Mouse (Mus musculus): Measurements from ENCODE around the gene Thsd7b. TPM values are rescaled to one million over a fixed set of nuclear protein-coding genes. Genes with fewer than 3 reads are reported as not detected.

Gene Thsd7b
- polyA plus RNA-seq, 1 experiment from 2014 or later: 14.1 TPM

DNA sequence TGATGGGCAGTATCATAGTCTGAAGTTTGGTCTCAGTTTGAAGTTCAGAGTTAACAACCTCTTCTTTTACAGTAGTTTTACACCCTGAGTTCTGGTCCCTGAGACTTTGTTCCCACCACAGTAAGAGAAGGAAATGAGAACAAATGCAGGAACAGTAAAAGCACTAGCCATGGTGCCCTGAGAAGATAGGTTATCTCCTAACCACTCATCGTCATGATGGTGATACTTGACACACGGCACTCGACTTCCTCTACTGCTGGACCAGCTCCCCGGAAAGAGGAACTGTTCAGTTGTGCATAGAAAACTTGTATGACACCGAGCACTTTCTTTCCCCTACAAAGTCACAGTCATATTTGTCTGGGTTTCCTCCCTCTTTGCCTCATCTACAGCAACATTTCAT lies 504.0 kb downstream of the Thsd7b start:
- Histone ChIP-seq H3K9me3 (no peaks in the 10 kb centered on the region), H3K27me3 (no peaks in the 10 kb centered on the region), H3K4me1 (no peaks in the 10 kb centered on the region), H3K4me2 (replicated peaks) (no peak overlapping the region), H3K9ac (no peak overlapping the region), H3K36me3 (no peaks in the 10 kb centered on the region), H3K4me3 (no peak overlapping the region), H3K27ac (no peak overlapping the region)
- ATAC-seq (ENCODE audit: insufficient number of reproducible peaks, insufficient read depth, low FRiP score, low TSS enrichment): no peak
- 93% methylated on average over 5 of the region's 5 CpGs for WGBS

DNA sequence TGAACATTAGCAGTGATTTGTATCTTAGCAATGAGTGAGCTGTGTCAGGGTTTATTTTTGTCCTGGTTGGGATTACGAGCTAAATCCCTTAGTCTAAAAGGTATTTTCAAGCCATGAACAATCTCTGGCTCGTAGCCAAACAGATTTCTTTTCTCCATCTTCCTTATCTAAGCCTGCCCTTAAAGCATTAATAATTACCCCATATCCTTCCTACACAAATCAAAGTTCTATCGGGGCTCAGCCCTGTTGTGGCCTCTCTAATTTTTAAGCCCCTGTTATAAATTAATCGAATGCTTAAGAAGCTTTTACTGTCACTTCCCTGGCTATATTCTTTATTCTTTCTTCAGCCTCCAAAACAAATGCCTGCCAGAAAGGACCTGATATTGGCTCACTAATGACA lies 506.4 kb downstream of the Thsd7b start:
- WGBS: 67% methylated on average over 4 of the region's 4 CpGs
- Histone ChIP-seq H3K27ac (no peak overlapping the region), H3K4me2 (replicated peaks) (no peak overlapping the region), H3K36me3 (no peaks in the 10 kb centered on the region), H3K27me3 (no peaks in the 10 kb centered on the region), H3K9ac (no peak overlapping the region), H3K4me3 (no peak overlapping the region), H3K9me3 (no peaks in the 10 kb centered on the region), H3K4me1 (no peaks in the 10 kb centered on the region)
- no peak for ATAC-seq (ENCODE audit: insufficient number of reproducible peaks, insufficient read depth, low FRiP score, low TSS enrichment)

DNA sequence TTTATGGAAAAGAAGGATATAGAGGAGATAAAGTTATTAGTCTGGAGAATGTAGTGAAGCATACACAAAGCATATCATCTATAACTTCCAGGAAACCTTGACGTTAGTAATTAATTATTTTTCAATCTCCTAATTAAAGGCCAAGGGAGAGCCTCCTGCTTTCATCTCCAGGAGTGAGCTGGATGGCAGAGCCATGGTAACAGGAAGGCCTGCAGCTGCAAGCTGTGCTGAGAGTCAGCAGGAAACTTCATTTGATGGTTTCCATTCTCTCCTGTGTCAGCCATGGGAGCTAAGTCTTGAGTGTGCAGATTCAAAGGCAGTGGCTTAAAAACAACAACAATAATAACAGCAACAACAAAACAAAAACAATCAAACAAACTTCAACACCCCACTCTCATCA lies 507.5 kb downstream of the Thsd7b start:
- WGBS: 55% methylated on average over 1 of the region's 1 CpGs
- Histone ChIP-seq H3K4me3 (no peak overlapping the region), H3K27ac (no peak overlapping the region), H3K4me2 (replicated peaks) (no peak overlapping the region), H3K9ac (no peak overlapping the region), H3K27me3 (no peaks in the 10 kb centered on the region), H3K9me3 (no peaks in the 10 kb centered on the region), H3K36me3 (no peaks in the 10 kb centered on the region), H3K4me1 (no peaks in the 10 kb centered on the region)
- ATAC-seq (ENCODE audit: insufficient number of reproducible peaks, insufficient read depth, low FRiP score, low TSS enrichment): no peak

DNA sequence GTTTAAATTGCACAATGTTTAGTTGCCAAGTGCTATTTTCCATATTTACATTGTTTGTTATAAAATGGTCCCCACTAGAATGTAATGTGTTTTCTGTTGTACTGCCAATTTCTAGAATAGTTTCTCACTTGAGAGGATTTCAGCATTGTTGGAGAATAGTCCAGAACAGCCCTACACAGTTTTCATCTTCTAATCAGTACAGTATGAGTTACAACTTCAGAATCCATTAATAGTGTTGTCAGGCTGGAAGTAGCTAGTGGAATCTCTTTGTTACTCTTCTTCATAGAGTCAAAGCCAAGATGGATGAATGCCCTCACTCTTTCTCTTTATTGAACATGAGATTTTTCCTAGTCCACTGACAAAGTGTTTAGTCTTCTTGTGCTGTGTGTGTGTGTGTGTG lies 525.4 kb downstream of the Thsd7b start:
- no peaks in the 10 kb centered on the region for H3K4me1 ChIP-seq
- H3K9me3 ChIP-seq: no peaks in the 10 kb centered on the region
- no peak overlapping the region for H3K9ac ChIP-seq
- no peaks in the 10 kb centered on the region for H3K36me3 ChIP-seq
- no peak overlapping the region for H3K4me3 ChIP-seq
- H3K27me3 ChIP-seq: no peaks in the 10 kb centered on the region
- no peak for ATAC-seq (ENCODE audit: insufficient number of reproducible peaks, insufficient read depth, low FRiP score, low TSS enrichment)
- H3K4me2 ChIP-seq (replicated peaks): no peak overlapping the region
- no peak overlapping the region for H3K27ac ChIP-seq

DNA sequence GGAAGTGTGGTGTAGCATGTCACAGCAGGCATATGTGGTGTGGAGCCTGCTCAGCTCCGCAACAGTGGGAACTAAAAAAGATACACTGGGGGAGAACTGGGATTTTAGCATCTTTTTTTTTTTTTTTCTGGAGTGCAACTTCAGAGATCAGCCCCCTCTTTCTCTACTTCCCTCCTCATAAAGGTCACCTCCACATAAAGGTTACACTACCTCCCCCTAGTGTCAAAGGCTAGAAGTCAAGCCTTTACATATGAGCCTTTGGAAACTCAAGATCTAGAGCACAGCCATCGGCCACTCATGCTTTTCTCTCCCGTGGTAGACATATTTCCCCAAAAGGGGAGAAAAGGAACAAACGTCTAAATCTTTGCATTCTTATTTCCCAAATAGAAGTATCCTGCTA lies 553.8 kb downstream of the Thsd7b start:
- Histone ChIP-seq H3K4me1 (no peaks in the 10 kb centered on the region), H3K9me3 (no peaks in the 10 kb centered on the region), H3K36me3 (no peaks in the 10 kb centered on the region), H3K4me2 (replicated peaks) (no peak overlapping the region), H3K27ac (no peak overlapping the region), H3K9ac (no peak overlapping the region), H3K27me3 (no peaks in the 10 kb centered on the region), H3K4me3 (no peak overlapping the region)
- WGBS: 73% methylated on average over 4 of the region's 4 CpGs
- no peak for ATAC-seq (ENCODE audit: insufficient number of reproducible peaks, insufficient read depth, low FRiP score, low TSS enrichment)

DNA sequence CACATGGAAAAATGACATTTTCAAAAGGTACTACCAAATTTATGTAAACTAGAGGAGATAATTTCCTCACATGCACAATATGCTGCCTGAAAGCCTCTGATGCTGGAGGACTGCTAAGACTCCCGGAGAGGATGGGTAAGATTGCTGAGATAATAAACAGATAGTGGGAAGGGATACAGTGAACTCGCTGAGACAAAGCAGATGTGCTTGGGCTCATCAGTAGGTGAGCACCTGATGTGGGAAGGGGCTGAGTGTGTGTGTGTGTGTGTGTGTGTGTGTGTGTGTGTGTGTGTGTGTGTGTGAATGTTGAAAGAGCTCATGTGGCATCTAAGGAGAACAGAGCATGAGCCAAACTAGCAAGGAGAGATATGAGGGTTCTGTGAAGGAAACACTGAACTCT lies 564.2 kb downstream of the Thsd7b start:
- Histone ChIP-seq H3K4me3 (no peak overlapping the region), H3K27ac (no peak overlapping the region), H3K9ac (no peak overlapping the region), H3K4me1 (no peaks in the 10 kb centered on the region; the same call in 1 of the 2 replicates), H3K9me3 (no peaks in the 10 kb centered on the region), H3K27me3 (no peaks in the 10 kb centered on the region), H3K4me2 (replicated peaks) (no peak overlapping the region), H3K36me3 (no peaks in the 10 kb centered on the region)
- WGBS: 65% methylated on average over 2 of the region's 2 CpGs
- no peak for ATAC-seq (ENCODE audit: insufficient number of reproducible peaks, insufficient read depth, low FRiP score, low TSS enrichment)

DNA sequence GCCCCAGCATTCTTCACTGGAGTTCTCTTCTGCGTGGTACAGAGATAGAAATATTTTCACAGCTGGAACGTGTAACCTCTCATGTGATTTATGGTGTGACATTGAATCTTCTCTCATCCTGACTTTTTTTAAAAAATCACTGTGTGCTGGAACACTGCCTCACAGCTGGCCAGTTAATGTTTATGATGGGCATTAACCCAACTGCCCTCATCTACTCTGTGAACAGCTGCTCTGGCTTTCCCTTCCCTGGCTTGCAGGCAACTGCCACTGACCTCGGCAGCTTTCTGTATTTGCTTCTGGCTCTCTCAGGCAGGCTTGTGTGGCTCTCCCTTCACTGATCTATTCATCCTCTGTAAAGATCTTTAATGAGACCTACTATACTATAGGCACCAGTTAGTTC lies 564.7 kb downstream of the Thsd7b start:
- Histone ChIP-seq H3K4me1 (no peaks in the 10 kb centered on the region; the same call in 1 of the 2 replicates), H3K4me3 (no peak overlapping the region), H3K27me3 (no peaks in the 10 kb centered on the region), H3K9ac (no peak overlapping the region), H3K27ac (no peak overlapping the region), H3K36me3 (no peaks in the 10 kb centered on the region), H3K9me3 (no peaks in the 10 kb centered on the region), H3K4me2 (replicated peaks) (no peak overlapping the region)
- no peak; the same call in 1 of the 2 replicates for ATAC-seq (ENCODE audit: insufficient number of reproducible peaks, insufficient read depth, low FRiP score, low TSS enrichment)
- whole genome bisulfite sequencing: 44% methylated on average over 3 of the region's 3 CpGs

DNA sequence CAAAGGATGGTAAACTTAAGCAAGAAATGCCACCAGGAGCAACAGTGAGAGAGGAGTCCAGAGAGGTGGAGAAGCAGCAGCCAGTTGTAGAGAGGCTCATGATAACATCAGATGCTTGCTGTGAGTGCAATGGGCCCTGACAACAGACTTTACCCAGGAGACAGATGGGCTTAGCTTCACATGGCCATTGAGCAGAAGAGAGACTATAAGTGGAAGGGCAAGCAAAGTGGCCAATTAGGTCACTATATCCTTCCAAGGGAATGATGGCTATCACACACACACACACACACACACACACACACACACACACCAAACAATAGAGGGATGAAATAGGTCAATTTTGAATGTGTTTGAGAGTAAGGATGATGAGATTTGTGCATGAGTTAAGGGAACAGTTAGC lies 565.4 kb downstream of the Thsd7b start:
- Histone ChIP-seq H3K4me2 (replicated peaks) (no peak overlapping the region), H3K36me3 (no peaks in the 10 kb centered on the region)
- ATAC-seq (ENCODE audit: insufficient number of reproducible peaks, insufficient read depth, low FRiP score, low TSS enrichment): no peak

DNA sequence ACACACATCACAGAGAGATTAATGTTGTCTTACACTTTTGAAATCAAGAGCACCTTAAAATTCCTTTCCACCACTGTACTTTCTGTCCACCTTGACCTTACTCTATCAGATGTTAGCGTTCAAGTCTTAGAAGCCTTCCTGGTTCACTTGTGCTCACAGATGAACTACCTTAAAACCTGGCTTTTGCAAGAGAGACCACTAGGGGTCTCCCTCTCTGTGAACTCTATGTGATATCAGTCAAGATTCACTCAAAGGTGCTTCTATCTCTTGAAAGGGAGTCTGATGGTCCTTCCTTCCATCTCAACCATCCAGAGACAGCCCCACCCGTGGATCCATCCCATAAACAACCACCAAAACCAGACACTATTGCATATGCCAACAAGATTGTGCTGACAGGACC lies 570.3 kb downstream of the Thsd7b start:
- H3K4me3 ChIP-seq: no peak overlapping the region
- WGBS: 57% methylated on average over 2 of the region's 2 CpGs
- H3K27ac ChIP-seq: no peak overlapping the region
- H3K4me1 ChIP-seq: no peaks in the 10 kb centered on the region
- no peaks in the 10 kb centered on the region for H3K9me3 ChIP-seq
- no peak for ATAC-seq (ENCODE audit: insufficient number of reproducible peaks, insufficient read depth, low FRiP score, low TSS enrichment)
- H3K4me2 ChIP-seq (replicated peaks): no peak overlapping the region
- H3K27me3 ChIP-seq: no peaks in the 10 kb centered on the region
- no peak overlapping the region for H3K9ac ChIP-seq
- no peaks in the 10 kb centered on the region for H3K36me3 ChIP-seq

More for the DNA sequence above, 565.4 kb downstream of the Thsd7b start:
- no peaks in the 10 kb centered on the region; the same call in 1 of the 2 replicates for H3K4me1 ChIP-seq
- H3K9ac ChIP-seq: no peak overlapping the region
- H3K9me3 ChIP-seq: no peaks in the 10 kb centered on the region
- no peak overlapping the region for H3K4me3 ChIP-seq
- no peaks in the 10 kb centered on the region for H3K27me3 ChIP-seq
- H3K27ac ChIP-seq: no peak overlapping the region

DNA sequence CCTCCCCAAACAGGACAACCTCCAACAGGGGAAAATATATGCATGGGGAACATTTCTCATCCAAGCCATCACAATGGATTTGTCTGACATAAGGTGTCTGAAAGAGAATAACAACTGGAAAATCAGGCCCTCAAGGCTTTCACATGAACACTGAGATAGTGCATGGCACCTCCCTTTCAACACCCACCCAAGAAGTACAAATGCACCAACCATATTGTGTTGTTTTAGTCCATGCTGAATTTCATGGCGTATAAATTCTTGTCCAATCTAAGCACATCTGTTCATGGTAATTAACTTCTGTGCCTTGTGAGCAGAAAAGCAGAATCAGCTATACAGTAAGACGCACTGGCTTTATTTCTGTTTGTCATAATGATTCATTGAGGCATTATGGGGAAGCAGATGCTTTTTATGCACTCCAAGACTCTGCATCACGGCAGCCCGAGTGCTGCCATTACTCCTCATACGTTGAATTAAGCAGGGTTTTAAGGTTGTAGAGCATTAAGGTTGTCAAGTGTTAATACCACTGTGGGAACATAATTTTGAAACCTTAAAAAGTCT lies 577.0 kb downstream of the Thsd7b start:
- no peak overlapping the region for H3K27ac ChIP-seq
- no peak overlapping the region for H3K4me2 ChIP-seq (replicated peaks)
- no peaks in the 10 kb centered on the region for H3K9me3 ChIP-seq
- H3K4me3 ChIP-seq: no peak overlapping the region
- no peaks in the 10 kb centered on the region for H3K27me3 ChIP-seq
- H3K9ac ChIP-seq: no peak overlapping the region
- WGBS: 78% methylated on average over 5 of the region's 5 CpGs
- H3K4me1 ChIP-seq: no peaks in the 10 kb centered on the region
- no peaks in the 10 kb centered on the region for H3K36me3 ChIP-seq
- no peak for ATAC-seq (ENCODE audit: insufficient number of reproducible peaks, insufficient read depth, low FRiP score, low TSS enrichment)

DNA sequence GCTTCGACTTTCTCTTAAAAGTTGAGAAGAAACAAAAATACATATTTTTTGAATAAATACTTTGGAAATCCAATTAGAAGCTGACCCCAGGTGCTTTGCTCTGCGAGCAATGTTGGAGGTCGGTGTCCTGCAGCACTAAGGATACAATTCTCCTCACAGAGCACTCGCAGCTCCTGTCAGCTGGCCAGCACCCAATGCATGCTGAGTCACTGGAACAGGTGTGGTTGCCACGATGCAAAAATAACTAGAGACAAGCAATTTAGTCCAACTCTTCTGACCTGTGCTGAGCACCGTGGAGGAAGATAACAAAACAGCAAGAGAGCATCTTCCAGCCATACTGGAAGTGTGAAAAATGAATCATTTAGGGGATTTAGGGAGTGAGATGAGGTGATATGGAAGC lies 594.6 kb downstream of the Thsd7b start:
- 76% methylated on average over 6 of the region's 6 CpGs for WGBS
- Histone ChIP-seq H3K36me3 (no peaks in the 10 kb centered on the region), H3K9ac (no peak overlapping the region), H3K4me2 (replicated peaks) (no peak overlapping the region), H3K27ac (no peak overlapping the region), H3K9me3 (no peaks in the 10 kb centered on the region), H3K4me3 (no peak overlapping the region), H3K27me3 (no peaks in the 10 kb centered on the region), H3K4me1 (no peaks in the 10 kb centered on the region)
- ATAC-seq (ENCODE audit: insufficient number of reproducible peaks, insufficient read depth, low FRiP score, low TSS enrichment): no peak

DNA sequence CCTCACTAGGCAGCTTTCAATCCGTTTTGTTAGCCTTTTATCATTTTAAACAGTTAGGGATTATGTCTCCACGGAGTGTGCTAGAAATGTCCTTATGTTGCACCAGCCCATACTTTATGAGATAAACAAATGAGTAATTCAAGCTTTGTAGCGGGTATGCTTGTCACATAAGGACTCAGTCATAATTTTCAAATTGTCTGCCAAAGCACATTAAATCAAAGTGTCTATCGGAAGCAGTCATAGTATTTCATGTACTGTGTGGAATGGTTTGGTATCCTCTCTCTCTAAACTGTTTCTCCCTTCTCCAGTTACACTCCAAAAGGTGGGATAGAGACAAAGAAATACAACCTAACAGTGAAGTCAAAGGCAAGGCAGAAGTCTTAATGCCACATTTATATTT lies 601.3 kb downstream of the Thsd7b start:
- no peak overlapping the region for H3K9ac ChIP-seq
- 67% methylated on average over 4 of the region's 4 CpGs for WGBS
- H3K4me2 ChIP-seq (replicated peaks): no peak overlapping the region
- no peak overlapping the region for H3K4me3 ChIP-seq
- H3K27me3 ChIP-seq: no peaks in the 10 kb centered on the region
- ATAC-seq (ENCODE audit: insufficient number of reproducible peaks, insufficient read depth, low FRiP score, low TSS enrichment): no peak
- no peaks in the 10 kb centered on the region for H3K36me3 ChIP-seq
- no peaks in the 10 kb centered on the region for H3K4me1 ChIP-seq
- no peak overlapping the region for H3K27ac ChIP-seq
- H3K9me3 ChIP-seq: no peaks in the 10 kb centered on the region

DNA sequence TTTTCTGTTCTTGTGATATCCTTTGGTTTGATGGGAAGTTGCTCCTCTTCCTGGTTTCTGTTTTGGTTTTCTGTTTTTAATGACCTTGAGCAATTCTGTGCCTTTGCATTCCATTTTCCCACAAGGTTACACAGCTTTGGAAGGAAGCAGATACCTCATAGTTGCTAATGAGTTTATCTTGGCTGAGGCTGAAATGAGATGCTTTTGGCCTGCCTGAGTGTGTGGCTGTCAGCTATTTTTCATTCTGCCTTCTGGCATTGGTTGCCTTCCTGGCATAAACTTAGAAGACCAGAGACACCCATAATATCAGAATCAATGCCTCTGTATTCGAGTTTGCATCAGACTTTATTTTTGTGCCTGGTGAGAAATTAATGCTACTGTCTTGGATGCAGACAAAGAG lies 614.8 kb downstream of the Thsd7b start:
- H3K27me3 ChIP-seq: no peaks in the 10 kb centered on the region
- H3K4me1 ChIP-seq: no peaks in the 10 kb centered on the region
- 63% methylated on average over 1 of the region's 1 CpGs for WGBS
- H3K27ac ChIP-seq: no peak overlapping the region
- H3K4me3 ChIP-seq: no peak overlapping the region
- no peak overlapping the region for H3K9ac ChIP-seq
- no peaks in the 10 kb centered on the region for H3K9me3 ChIP-seq
- ATAC-seq (ENCODE audit: insufficient number of reproducible peaks, insufficient read depth, low FRiP score, low TSS enrichment): no peak
- no peaks in the 10 kb centered on the region for H3K36me3 ChIP-seq
- H3K4me2 ChIP-seq (replicated peaks): no peak overlapping the region
